Mouse (Mus musculus) NIH3T3 (cell line): Measurements from ENCODE around the gene Fgf5.

Source experiments
- DNase-seq: peaks from one replicate; pipeline ENCODE4 v3.0.0-alpha.2; 2012; ENCODE audit warnings: low read depth

Gene Fgf5

GRCm38 (mm10) chr5:98253838-98254821, at the start of gene Fgf5:
Gene Fgf5, plus strand, starts transcription at chr5:98254184.
- no peak for DNase-seq

- DNase-seq: no peak
These were observed 41.5 kb upstream of the Fgf5 start for GRCm38 (mm10) chr5:98212501-98212900.

GRCm38 (mm10) chr5:98221956-98222355, 32.0 kb upstream of the Fgf5 start:
- no peak for DNase-seq

GRCm38 (mm10) chr5:98226710-98227109, 27.3 kb upstream of the Fgf5 start:
- no peak for DNase-seq

- no peak for DNase-seq
These were observed 24.5 kb upstream of the Fgf5 start for GRCm38 (mm10) chr5:98229456-98229855.

- no peak for DNase-seq
These were observed 15.5 kb upstream of the Fgf5 start for GRCm38 (mm10) chr5:98238466-98238865.

- no peak for DNase-seq
These were observed 12.6 kb upstream of the Fgf5 start for GRCm38 (mm10) chr5:98241322-98241829.

GRCm38 (mm10) chr5:98245303-98245702, 8.7 kb upstream of the Fgf5 start:
- DNase-seq: no peak

- no peak for DNase-seq
These were observed 8.0 kb upstream of the Fgf5 start for GRCm38 (mm10) chr5:98245976-98246375.

GRCm38 (mm10) chr5:98246826-98247225, 7.2 kb upstream of the Fgf5 start:
- no peak for DNase-seq

GRCm38 (mm10) chr5:98247516-98247915, 6.5 kb upstream of the Fgf5 start:
- DNase-seq: no peak

GRCm38 (mm10) chr5:98253147-98253546, 837 bp upstream of the Fgf5 start:
- no peak for DNase-seq

GRCm38 (mm10) chr5:98255176-98255575, 1.2 kb downstream of the Fgf5 start:
- no peak for DNase-seq

- DNase-seq: no peak
These were observed 1.9 kb downstream of the Fgf5 start for GRCm38 (mm10) chr5:98255760-98256490.

GRCm38 (mm10) chr5:98275318-98275818, 21.4 kb downstream of the Fgf5 start:
- DNase-seq: no peak

GRCm38 (mm10) chr5:98281993-98282392, 28.0 kb downstream of the Fgf5 start:
- DNase-seq: no peak

- DNase-seq: no peak
These were observed 29.9 kb downstream of the Fgf5 start for GRCm38 (mm10) chr5:98283696-98284478.

GRCm38 (mm10) chr5:98290642-98291041, 36.7 kb downstream of the Fgf5 start:
- no peak for DNase-seq

- DNase-seq: no peak
These were observed 38.5 kb downstream of the Fgf5 start for GRCm38 (mm10) chr5:98292388-98293048.

- no peak for DNase-seq
These were observed 39.2 kb downstream of the Fgf5 start for GRCm38 (mm10) chr5:98293049-98293715.

GRCm38 (mm10) chr5:98300079-98300478, 46.1 kb downstream of the Fgf5 start:
- DNase-seq: no peak
